ENCODE assay signal across 20 mouse cellular contexts in genomic region chr14:103759443-103759842, GRCm38 (mm10).
DNase-seq lines count a peak whose midpoint lies in the region; ATAC-seq and TF ChIP-seq lines count a peak whose summit lies in the region.
"Had no signal": no experiment of that assay in that cellular context is flagged by ENCODE, and none has a peak within 500 bp of the region (broad histone marks: within the 10 kb centered on the region; RNA-seq: fewer than 3 reads in every experiment).

No protein-coding gene starts in this region.

- no peak overlapping the region for H3K4me3 ChIP-seq in kidney, adult 2 months (ENCODE audit: insufficient read depth, low read depth, low read length)
- H3K4me3 ChIP-seq in kidney, embryonic 15.5 days (replicated peaks) = no peak overlapping the region
- H3K4me3 ChIP-seq: embryonic facial prominence, embryonic 12.5 days; forebrain, embryonic 15.5 days; heart, embryonic 15.5 days had no signal

- no peaks in the 10 kb centered on the region for H3K27me3 ChIP-seq in kidney, adult 2 months (replicated peaks; ENCODE audit: control insufficient read depth, insufficient read depth, low read length)
- H3K27me3 ChIP-seq in kidney, embryonic 15.5 days = no peaks in the 10 kb centered on the region
- H3K27me3 ChIP-seq: embryonic facial prominence, embryonic 12.5 days; forebrain, embryonic 15.5 days; heart, embryonic 15.5 days had no signal

- H3K36me3 ChIP-seq in kidney, adult 2 months (ENCODE audit: control insufficient read depth, insufficient read depth, low read length) = no peaks in the 10 kb centered on the region
- no peaks in the 10 kb centered on the region for H3K36me3 ChIP-seq in kidney, embryonic 15.5 days
- H3K36me3 ChIP-seq: embryonic facial prominence, embryonic 12.5 days; forebrain, embryonic 15.5 days; G1E; heart, embryonic 15.5 days had no signal

- peak; percentile 5 to 36 for DNase-seq in adrenal gland, adult (ENCODE audit: inconsistent age in 2 of 2, low spot score in 1 of 2)
- no peak for DNase-seq in adrenal gland, postnatal 25 days
- DNase-seq in kidney, adult 2 months = peak; percentile 66
- peak; percentile 11 for DNase-seq in lung, postnatal 10 days
- no peak for DNase-seq in lung, postnatal 4 days
- DNase-seq in retina, embryonic 14.5 days (ENCODE audit: low spot score) = no peak
- DNase-seq: adrenal gland, postnatal 10 days; B cell, adult 2 months; cerebellum, adult 11-12 months; cerebellum, adult 9-10 months; cerebellum, postnatal 25 days; gastrocnemius, postnatal 36 days; heart, postnatal 14 days had no signal

- TF ChIP-seq POLR2A in kidney, adult 2 months (IDR thresholded peaks at IDR 0.05; ENCODE audit: low read depth, low read length) = no peak

- ATAC-seq in kidney, embryonic 15.5 days (replicated peaks; ENCODE audit: low FRiP score) = no peak
- ATAC-seq: CD4-positive, CD25-positive, alpha-beta regulatory T cell, adult 4 months; forebrain, embryonic 15.5 days had no signal

- no peak overlapping the region for H3K4me2 ChIP-seq in kidney, embryonic 15.5 days
- H3K4me2 ChIP-seq: embryonic facial prominence, embryonic 12.5 days; forebrain, embryonic 15.5 days; heart, embryonic 11.5 days; heart, embryonic 15.5 days had no signal

- no peak overlapping the region for H3K9ac ChIP-seq in kidney, embryonic 15.5 days
- H3K9ac ChIP-seq: embryonic facial prominence, embryonic 12.5 days; forebrain, embryonic 15.5 days; heart, embryonic 15.5 days had no signal

- no peak overlapping the region for H3K27ac ChIP-seq in kidney, adult 2 months (ENCODE audit: insufficient read depth, low read depth, low read length)
- H3K27ac ChIP-seq in kidney, embryonic 15.5 days = no peak overlapping the region
- H3K27ac ChIP-seq: embryonic facial prominence, embryonic 12.5 days; forebrain, embryonic 15.5 days; heart, embryonic 15.5 days had no signal

- no peaks in the 10 kb centered on the region for H3K9me3 ChIP-seq in kidney, embryonic 15.5 days (replicated peaks)
- H3K9me3 ChIP-seq: embryonic facial prominence, embryonic 12.5 days; forebrain, embryonic 15.5 days; heart, embryonic 15.5 days had no signal

- no peaks in the 10 kb centered on the region for H3K4me1 ChIP-seq in kidney, adult 2 months (ENCODE audit: control insufficient read depth, insufficient read depth, low read length)
- H3K4me1 ChIP-seq in kidney, embryonic 15.5 days = no peaks in the 10 kb centered on the region
- H3K4me1 ChIP-seq: embryonic facial prominence, embryonic 12.5 days; heart, embryonic 15.5 days had no signal

- 60% methylated on average over 6 of the region's 6 CpGs for WGBS in kidney, adult 2 months
- 73% methylated on average over 6 of the region's 6 CpGs for WGBS in kidney, embryonic 15.5 days

- no peak for TF ChIP-seq CTCF in kidney, adult 2 months (conservative IDR thresholded peaks at IDR 0.05; ENCODE audit: insufficient read depth, insufficient read length, low read depth, low read length)

Comparison
In these comparisons a context has a peak if more than half of its experiments do, and no peak if none do; other contexts are left out.
1. DNase-seq: peak in adrenal gland, adult (2 of 2), kidney, adult 2 months (single experiment) and lung, postnatal 10 days (single experiment); none in adrenal gland, postnatal 25 days (single experiment), lung, postnatal 4 days (0 of 2) and retina, embryonic 14.5 days (single experiment).